Mouse (Mus musculus): ENCODE measurements around the gene Id1.

GRCm38 (mm10) chr2:152700725-152701124 is 35.3 kb upstream of the Id1 start:
- TF ChIP-seq CTCF (IDR thresholded peaks at IDR 0.05; ENCODE audit: low read depth) (no peak), EP300 (IDR thresholded peaks at IDR 0.05; ENCODE audit: low read depth) (no peak)
